Mouse (Mus musculus) neural tube, embryonic 14.5 days (tissue): ENCODE data around the gene Rsph3b. TPM values are rescaled to one million over a fixed set of nuclear protein-coding genes. Genes with fewer than 3 reads are reported as not detected.
A peak's percentile ranks its signal among the peaks of the same experiment; 100 is the strongest.
"Not testable (repeated sequence)": the region's sequence is repeated elsewhere in the genome, so short reads cannot be mapped to it uniquely, and the experiment has no call there.

Source experiments
- ATAC-seq: fragments of 200-750 bp; cut with Nextera tagmentation; 2 replicates; pipeline ENCODE4 v1.8.0; 2017; ENCODE audit warnings: low read depth, mild to moderate bottlenecking, moderate TSS enrichment, moderate library complexity
- H3K27ac ChIP-seq: fragments of 300-500 bp; sonication (generic); 2 replicates; pipeline ENCODE4 v1.5.1; 2014; ENCODE audit warnings: low read depth, mild to moderate bottlenecking, control low read depth, low read length, moderate library complexity, mixed read lengths
- H3K27me3 ChIP-seq: fragments of 300-500 bp; sonication (generic); 2 replicates; pipeline ENCODE4 v1.6.1; 2014; ENCODE audit warnings: low read length; ENCODE audit not compliant: control insufficient read depth, insufficient read depth
- H3K36me3 ChIP-seq: fragments of 300-500 bp; sonication (generic); 2 replicates; pipeline ENCODE4 v1.6.1; 2014; ENCODE audit warnings: low read length, mixed read lengths; ENCODE audit not compliant: control insufficient read depth, insufficient read depth
- H3K4me1 ChIP-seq: fragments of 300-500 bp; sonication (generic); 2 replicates; pipeline ENCODE4 v1.6.1; 2014; ENCODE audit warnings: low read length; ENCODE audit not compliant: control insufficient read depth, insufficient read depth
- H3K4me2 ChIP-seq: fragments of 300-500 bp; sonication (generic); 2 replicates; pipeline ENCODE4 v1.6.1; 2014; ENCODE audit warnings: mild to moderate bottlenecking, low read depth, low read length, control low read depth
- H3K4me3 ChIP-seq: fragments of 300-500 bp; sonication (generic); 2 replicates; pipeline ENCODE4 v1.5.1; 2014; ENCODE audit warnings: low read depth, low read length, control low read depth, mixed read lengths
- H3K9ac ChIP-seq: fragments of 300-500 bp; sonication (generic); replicated peaks from 2 replicates; pipeline ENCODE4 v1.6.1; 2014; ENCODE audit warnings: low read depth, mild to moderate bottlenecking, control low read depth, low read length, mixed read lengths
- H3K9me3 ChIP-seq: fragments of 300-500 bp; sonication (generic); 2 replicates; pipeline ENCODE4 v1.6.1; 2016; ENCODE audit warnings: low read length; ENCODE audit not compliant: control insufficient read depth
- WGBS: fragments of 180-500 bp; shearing (Covaris S2); extraction: QIAGEN DNeasy Blood & Tissue Kit; methylation state at CpG from one replicate; pipeline ENCODE4 v1.1.7; 2014; 5-methylcytosine and 5-hydroxymethylcytosine counted together
- polyA plus RNA-seq: library from polyadenylated mRNA; unstranded; fragments of >200 nt; fragmentation: Nextera tagmentation; extraction: Ambion mirVana; gene quantifications from 2 replicates; pipeline ENCODE4 v1.2.1, GENCODE M21; 2014

Gene Rsph3b
- polyA plus RNA-seq, 1 experiment from 2014 or later, result 57.8 TPM

- H3K4me1 ChIP-seq, ATAC-seq, H3K27me3 ChIP-seq, H3K27ac ChIP-seq, H3K36me3 ChIP-seq, H3K9me3 ChIP-seq: not testable (repeated sequence)
- WGBS, result under 1% methylated on average over 32 of the region's 51 CpGs
- peak within 1 kb of the TSS; percentile 36 for H3K4me3 ChIP-seq
- H3K4me2 ChIP-seq, result peak within 1 kb of the TSS; percentile 39; the same call in 1 of the 2 replicates
- 0 out of 2 replicates have a peak within 1 kb of the TSS, but pooled peaks have one; percentile 28 for H3K9ac ChIP-seq
Measured at GRCm38 (mm10) chr17:6960776-6961175, 12.3 kb upstream of the Rsph3b start, which contains the start of gene Tagap1. Tagap1 (minus strand) TSS chr17:6961156.

GRCm38 (mm10) chr17:6960349-6960748 lies 11.9 kb upstream of the Rsph3b start:
- Histone ChIP-seq H3K4me3 (peak overlapping the region; percentile 36), H3K4me2 (peak overlapping the region; percentile 39; the same call in 1 of the 2 replicates)
- not testable (repeated sequence) for H3K9ac ChIP-seq, H3K27me3 ChIP-seq, H3K4me1 ChIP-seq, H3K9me3 ChIP-seq, H3K27ac ChIP-seq, ATAC-seq, H3K36me3 ChIP-seq
- under 1% methylated on average over 12 of the region's 12 CpGs for WGBS

- not testable (repeated sequence) for H3K9ac ChIP-seq, H3K27ac ChIP-seq, H3K9me3 ChIP-seq, H3K4me1 ChIP-seq, H3K36me3 ChIP-seq, ATAC-seq, H3K27me3 ChIP-seq
- Histone ChIP-seq H3K4me3 (peak overlapping the region; percentile 36; the same call in 1 of the 2 replicates), H3K4me2 (peak overlapping the region; percentile 39; the same call in 1 of the 2 replicates)
- WGBS, result 77% methylated on average over 3 of the region's 6 CpGs
Measured at GRCm38 (mm10) chr17:6959543-6960259, 11.2 kb upstream of the Rsph3b start.

- H3K9ac ChIP-seq, H3K4me2 ChIP-seq, H3K4me3 ChIP-seq, H3K27ac ChIP-seq, H3K9me3 ChIP-seq, H3K36me3 ChIP-seq, H3K27me3 ChIP-seq, ATAC-seq, H3K4me1 ChIP-seq: not testable (repeated sequence)
- 94% methylated on average over 5 of the region's 8 CpGs for WGBS
Measured at GRCm38 (mm10) chr17:6958881-6959280, 10.4 kb upstream of the Rsph3b start.

GRCm38 (mm10) chr17:6948769-6949228 lies 317 bp upstream of the Rsph3b start:
- H3K4me1 ChIP-seq, H3K27me3 ChIP-seq, H3K36me3 ChIP-seq, H3K9me3 ChIP-seq: not testable (repeated sequence)
- Histone ChIP-seq H3K4me3 (peak overlapping the region; percentile 46), H3K9ac (peak overlapping the region; percentile 44), H3K4me2 (peak overlapping the region; percentile 54), H3K27ac (peak overlapping the region; percentile 70)
- peak; percentile 25; the same call in 1 of the 2 replicates for ATAC-seq
- 17% methylated on average over 8 of the region's 9 CpGs for WGBS

- not testable (repeated sequence) for H3K27ac ChIP-seq, H3K9ac ChIP-seq, ATAC-seq, H3K4me1 ChIP-seq, H3K9me3 ChIP-seq, H3K27me3 ChIP-seq, H3K36me3 ChIP-seq
- WGBS, result no CpG with 5 or more reads among the region's 8 CpGs
- H3K4me3 ChIP-seq, result peak overlapping the region; percentile 46
- peak overlapping the region; percentile 54; the same call in 1 of the 2 replicates for H3K4me2 ChIP-seq
Measured at GRCm38 (mm10) chr17:6947637-6947983, 872 bp downstream of the Rsph3b start.

GRCm38 (mm10) chr17:6942560-6942959 lies 5.9 kb downstream of the Rsph3b start:
- WGBS, result no CpG with 5 or more reads among the region's 4 CpGs
- H3K27ac ChIP-seq, H3K9me3 ChIP-seq, H3K4me2 ChIP-seq, H3K36me3 ChIP-seq, H3K4me1 ChIP-seq, ATAC-seq, H3K9ac ChIP-seq, H3K4me3 ChIP-seq, H3K27me3 ChIP-seq: not testable (repeated sequence)

GRCm38 (mm10) chr17:6931625-6932024 lies 16.9 kb downstream of the Rsph3b start:
- H3K27ac ChIP-seq, H3K9me3 ChIP-seq, H3K4me2 ChIP-seq, H3K4me1 ChIP-seq, H3K27me3 ChIP-seq, H3K4me3 ChIP-seq, ATAC-seq, H3K9ac ChIP-seq, H3K36me3 ChIP-seq: not testable (repeated sequence)
- WGBS, result 76% methylated on average over 6 of the region's 7 CpGs

GRCm38 (mm10) chr17:6920351-6920894 lies 28.1 kb downstream of the Rsph3b start:
- not testable (repeated sequence) for H3K4me1 ChIP-seq, H3K9ac ChIP-seq, ATAC-seq, H3K4me3 ChIP-seq, H3K9me3 ChIP-seq, H3K4me2 ChIP-seq, H3K36me3 ChIP-seq, H3K27me3 ChIP-seq, H3K27ac ChIP-seq
- 93% methylated on average over 6 of the region's 7 CpGs for WGBS
